Mouse (Mus musculus): Measurements from ENCODE around the gene Ifnab. TPM values are rescaled to one million over a fixed set of nuclear protein-coding genes. Genes with fewer than 3 reads are reported as not detected.

The Ifnab gene
- total RNA-seq, 2 experiments from 2014 or later, result not detected

DNA sequence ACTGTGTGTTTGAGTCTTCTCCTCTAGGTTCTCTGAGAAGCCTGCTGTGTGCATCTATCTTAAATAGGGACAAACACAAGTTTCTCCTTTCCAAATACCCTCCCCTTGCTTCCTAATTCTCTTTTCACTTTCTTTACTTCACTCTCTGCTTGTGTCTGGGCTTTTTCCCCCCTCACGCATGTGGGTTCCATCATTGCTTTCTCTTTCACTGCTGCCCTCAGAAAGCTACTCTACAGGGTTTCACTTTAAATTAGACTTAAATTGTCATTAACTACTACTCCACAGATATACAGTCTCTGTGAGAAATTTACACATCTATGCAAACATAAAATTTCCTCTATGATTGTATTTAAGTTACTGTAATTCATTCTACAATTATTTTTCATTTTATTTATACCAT lies 7.3 kb downstream of the Ifnab start, which contains the start of gene Ifna2:
Gene Ifna2, minus strand, starts transcription at position 101 of the 400 bp plus-strand sequence.
- no peak for DNase-seq
- intact Hi-C loops (cut with DNase I; ENCODE audit: low total_unique reads), result no loop called here

DNA sequence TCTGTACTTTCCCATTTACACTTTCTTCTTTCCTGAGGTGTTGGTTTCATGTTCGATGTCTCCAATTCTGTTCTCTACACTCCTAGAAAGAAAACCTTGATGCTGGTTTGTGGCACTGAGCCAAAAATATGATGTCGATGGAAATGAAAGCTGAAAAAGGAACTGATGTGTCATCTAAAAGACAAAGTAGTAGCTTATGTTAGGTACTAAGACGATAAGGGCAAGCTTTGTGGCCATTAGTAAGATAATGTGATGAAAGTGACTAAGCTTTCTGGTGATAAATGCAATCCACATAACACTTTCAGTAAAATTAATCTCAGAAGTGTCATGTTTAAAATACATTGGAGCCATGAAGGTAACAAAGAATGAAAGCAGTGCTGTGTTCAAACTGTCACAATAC lies 9.8 kb downstream of the Ifnab start:
- intact Hi-C loops (cut with DNase I; ENCODE audit: low total_unique reads), result no loop called here

DNA sequence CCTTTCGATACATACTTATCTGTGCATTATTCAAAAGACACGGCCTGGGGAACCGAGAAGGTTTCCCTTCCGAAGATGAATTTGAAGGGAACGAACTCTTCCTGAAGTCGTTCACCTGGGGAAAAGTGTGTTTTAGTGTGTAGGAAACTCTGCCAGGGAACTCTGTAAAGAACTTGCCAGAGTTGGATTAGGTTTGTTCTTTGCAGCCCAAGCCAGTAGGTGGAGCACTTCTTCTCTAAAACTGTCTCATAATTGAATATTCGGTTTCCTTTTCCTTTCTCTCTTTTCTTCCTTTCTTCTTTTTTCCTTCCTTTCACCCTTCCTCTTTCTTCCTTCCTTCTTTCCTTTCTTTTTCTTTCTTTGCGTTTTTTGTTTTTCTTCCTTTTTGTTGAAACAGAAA lies 10.8 kb downstream of the Ifnab start:
- intact Hi-C loops (cut with DNase I; ENCODE audit: low total_unique reads), result no loop called here
- no peak for DNase-seq

More for the DNA sequence above, 9.8 kb downstream of the Ifnab start:
- DNase-seq, result no peak

GRCm38 (mm10) chr4:88676824-88677223 lies 14.3 kb downstream of the Ifnab start, which contains the start of gene Ifna16:
Ifna16 (minus strand) TSS chr4:88676924.
- intact Hi-C loops (cut with DNase I; ENCODE audit: low total_unique reads), result no loop called here
- DNase-seq, result no peak

DNA sequence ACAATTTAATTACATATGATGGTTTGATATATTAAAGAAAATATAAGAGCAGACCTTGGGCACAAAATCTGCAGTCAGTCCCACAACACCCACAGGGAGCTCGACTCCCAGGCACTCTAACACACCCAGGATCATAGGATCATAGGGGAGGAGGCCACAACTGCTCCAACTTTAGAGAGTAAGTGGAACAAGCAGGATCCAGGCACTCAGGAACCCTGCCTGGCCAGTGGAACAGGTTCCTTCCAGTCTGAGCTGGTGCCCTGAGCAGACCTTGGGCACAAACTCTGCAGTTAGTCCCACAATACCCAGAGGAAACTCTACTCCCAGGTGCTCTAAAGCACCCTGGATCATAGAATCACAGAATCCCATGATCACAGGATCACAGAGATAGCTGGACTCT lies 35.7 kb downstream of the Ifnab start:
- DNase-seq, result no peak
- intact Hi-C loops (cut with DNase I; ENCODE audit: low total_unique reads), result no loop called here

GRCm38 (mm10) chr4:88653644-88654043 lies 37.5 kb downstream of the Ifnab start:
- intact Hi-C loops (cut with DNase I; ENCODE audit: low total_unique reads), result no loop called here

DNA sequence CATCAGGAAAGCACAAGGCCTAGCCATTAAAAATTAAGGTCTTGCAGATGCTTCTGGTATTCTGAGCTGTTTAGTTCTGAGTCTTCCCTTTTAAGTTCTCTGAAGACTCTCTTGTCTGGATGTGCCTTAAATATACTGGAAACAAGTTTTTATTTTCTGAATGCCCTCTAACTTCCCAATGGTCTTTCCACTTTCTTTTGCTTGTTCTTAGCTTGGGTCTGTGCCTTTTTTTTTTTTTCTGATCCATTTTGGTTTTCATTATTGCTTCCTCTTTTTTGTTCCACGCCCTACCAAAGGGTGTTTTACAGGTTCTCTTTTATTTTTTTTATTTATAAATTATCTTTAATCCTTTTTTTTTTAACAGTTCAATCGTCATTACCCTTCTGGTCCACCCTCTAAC lies 46.8 kb downstream of the Ifnab start, which contains the start of gene Ifna13:
Gene Ifna13, minus strand, starts transcription at position 101 of the 400 bp plus-strand sequence.
- intact Hi-C loops (cut with DNase I; ENCODE audit: low total_unique reads), result no loop called here

More at GRCm38 (mm10) chr4:88653644-88654043, 37.5 kb downstream of the Ifnab start:
- DNase-seq, result no peak

GRCm38 (mm10) chr4:88642526-88642925 lies 48.6 kb downstream of the Ifnab start:
- no peak for DNase-seq
- intact Hi-C loops (cut with DNase I; ENCODE audit: low total_unique reads), result no loop called here

More for the DNA sequence above, 46.8 kb downstream of the Ifnab start, which contains the start of gene Ifna13:
- DNase-seq, result no peak

- intact Hi-C loops (cut with DNase I; ENCODE audit: low total_unique reads), result no loop called here
- peak; percentile 89 for DNase-seq
Measured at GRCm38 (mm10) chr4:88641077-88641831, 49.9 kb downstream of the Ifnab start.

DNA sequence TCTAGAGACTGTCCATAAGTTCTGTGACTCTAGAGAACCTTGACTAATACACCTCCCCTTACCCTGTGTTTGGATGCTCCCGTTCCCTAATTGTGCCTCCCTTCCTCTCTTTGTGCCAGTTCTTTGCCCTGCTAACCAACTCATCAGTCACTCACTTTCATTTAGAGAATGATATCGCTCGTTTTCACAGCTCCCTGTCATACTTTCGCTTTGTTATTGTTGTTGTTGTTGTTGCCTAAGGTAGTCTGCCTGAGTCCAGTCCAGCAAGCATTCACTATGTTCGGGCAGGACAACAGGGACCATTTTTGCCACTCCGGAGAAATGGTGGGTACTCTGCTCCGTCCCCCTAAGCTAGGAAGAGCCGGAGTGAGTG lies 50.5 kb downstream of the Ifnab start:
- no peak for DNase-seq
- intact Hi-C loops (cut with DNase I; ENCODE audit: low total_unique reads), result no loop called here

Other genes with a start within 250 kb of the Ifnab start
- not detected for gene Ifnb1, start 168.6 kb downstream of the Ifnab start, total RNA-seq (2021)
- gene Ifna15, start 133.1 kb downstream of the Ifnab start, total RNA-seq (2021), result not detected
- gene Ifna14, start 119.6 kb downstream of the Ifnab start, total RNA-seq (2021), result not detected
- gene Ifna9, start 99.0 kb downstream of the Ifnab start, total RNA-seq (2021), result not detected
- not detected for gene Ifna12, start 88.0 kb downstream of the Ifnab start, total RNA-seq (2021)
- gene C87499, start 56.9 kb downstream of the Ifnab start, total RNA-seq (2021), result not detected
- not detected for gene Ifna13, start 46.9 kb downstream of the Ifnab start, total RNA-seq (2021)
- gene Ifna16, start 14.4 kb downstream of the Ifnab start, total RNA-seq (2021), result not detected
- not detected for gene Ifna2, start 7.4 kb downstream of the Ifnab start, total RNA-seq (2021)
- under 1 TPM in 1 of 2 experiments, not detected in 1; 0.41 TPM for gene Gm26566, start 30.4 kb upstream of the Ifnab start, total RNA-seq (2021)
- gene Klhl9, start 31.1 kb upstream of the Ifnab start, total RNA-seq (2021), result 10 to 100 TPM; 51.0 to 57.1 TPM
- not detected for gene Gm13271, start 63.5 kb upstream of the Ifnab start, total RNA-seq (2021)
- gene Gm13283, start 68.8 kb upstream of the Ifnab start, total RNA-seq (2021), result not detected
- gene Gm13290, start 82.5 kb upstream of the Ifnab start, total RNA-seq (2021), result not detected
- gene Gm13289, start 85.6 kb upstream of the Ifnab start, total RNA-seq (2021), result not detected
- not detected for gene Gm13272, start 88.5 kb upstream of the Ifnab start, total RNA-seq (2021)
- not detected for gene Ifnz, start 90.8 kb upstream of the Ifnab start, total RNA-seq (2021)
- not detected for gene Gm13276, start 94.3 kb upstream of the Ifnab start, total RNA-seq (2021)
- gene Gm13277, start 97.3 kb upstream of the Ifnab start, total RNA-seq (2021), result not detected
- gene Gm13278, start 100.2 kb upstream of the Ifnab start, total RNA-seq (2021), result not detected
- gene Gm13275, start 103.1 kb upstream of the Ifnab start, total RNA-seq (2021), result not detected
- not detected for gene Gm13279, start 106.0 kb upstream of the Ifnab start, total RNA-seq (2021)
- gene Gm13285, start 108.3 kb upstream of the Ifnab start, total RNA-seq (2021), result not detected
- not detected for gene Gm13287, start 111.9 kb upstream of the Ifnab start, total RNA-seq (2021)
- gene Gm13288, start 114.2 kb upstream of the Ifnab start, total RNA-seq (2021), result not detected
- gene Ifna7, start 124.9 kb upstream of the Ifnab start, total RNA-seq (2021), result not detected
- gene Ifna11, start 128.6 kb upstream of the Ifnab start, total RNA-seq (2021), result not detected
- gene Ifna6, start 136.1 kb upstream of the Ifnab start, total RNA-seq (2021), result not detected
- not detected for gene Ifna5, start 144.2 kb upstream of the Ifnab start, total RNA-seq (2021)
- gene Ifna4, start 150.5 kb upstream of the Ifnab start, total RNA-seq (2021), result not detected
- gene Ifna1, start 158.7 kb upstream of the Ifnab start, total RNA-seq (2021), result not detected
- not detected for gene Ifne, start 188.8 kb upstream of the Ifnab start, total RNA-seq (2021)